Mouse (Mus musculus) embryonic facial prominence, embryonic 10.5 days (tissue): Measurements from ENCODE around the gene Adgra1. TPM values are rescaled to one million over a fixed set of nuclear protein-coding genes. Genes with fewer than 3 reads are reported as not detected.
A peak's percentile ranks its signal among the peaks of the same experiment; 100 is the strongest.

Experiments used
- DNase-seq: peaks from one replicate; pipeline ENCODE4 v3.0.0-alpha.2; 2017; ENCODE audit warnings: low spot score
- H3K27ac ChIP-seq: fragments of 300-500 bp; sonication (generic); replicated peaks from 2 replicates; pipeline ENCODE4 v1.5.1; 2016; ENCODE audit warnings: mild to moderate bottlenecking
- H3K27me3 ChIP-seq: fragments of 300-500 bp; sonication (generic); replicated peaks from 2 replicates; pipeline ENCODE4 v1.6.1; 2016; ENCODE audit warnings: low read depth, mild to moderate bottlenecking; ENCODE audit not compliant: poor library complexity, severe bottlenecking
- H3K36me3 ChIP-seq: fragments of 300-500 bp; sonication (generic); replicated peaks from 2 replicates; pipeline ENCODE4 v1.6.1; 2016; ENCODE audit warnings: mild to moderate bottlenecking, moderate library complexity
- H3K4me1 ChIP-seq: fragments of 300-500 bp; sonication (generic); 2 replicates; pipeline ENCODE4 v1.6.1; 2016
- H3K4me3 ChIP-seq: fragments of 300-500 bp; sonication (generic); 2 replicates; pipeline ENCODE4 v1.5.1; 2016; ENCODE audit warnings: mild to moderate bottlenecking, moderate library complexity
- H3K9me3 ChIP-seq: fragments of 300-500 bp; sonication (generic); 2 replicates; pipeline ENCODE4 v1.6.1; 2016; ENCODE audit warnings: mild to moderate bottlenecking
- WGBS: fragments of 180-500 bp; shearing (Covaris S2); methylation state at CpG from one replicate; pipeline ENCODE4 v1.1.7; 2016; 5-methylcytosine and 5-hydroxymethylcytosine counted together
- polyA plus RNA-seq: library from polyadenylated mRNA; unstranded; fragments of >200 nt; fragmentation: Nextera tagmentation; extraction: Ambion mirVana; gene quantifications from 2 replicates; pipeline ENCODE4 v1.2.1, GENCODE M21; 2016

Adgra1 gene
- polyA plus RNA-seq, 1 experiment from 2014 or later, result 1.00 TPM

- H3K27me3 ChIP-seq, result peaks cover 56% of the 10 kb centered on the region
- no peak for DNase-seq
- peaks cover 9% of the 10 kb centered on the region for H3K4me1 ChIP-seq
- 82% methylated on average over 7 of the region's 7 CpGs for WGBS
- no peak overlapping the region for H3K27ac ChIP-seq
- H3K9me3 ChIP-seq, result no peaks in the 10 kb centered on the region
- no peak overlapping the region for H3K4me3 ChIP-seq
- no peaks in the 10 kb centered on the region for H3K36me3 ChIP-seq
Measured at GRCm38 (mm10) chr7:139899505-139899904, 65.5 kb downstream of the Adgra1 start.

DNA sequence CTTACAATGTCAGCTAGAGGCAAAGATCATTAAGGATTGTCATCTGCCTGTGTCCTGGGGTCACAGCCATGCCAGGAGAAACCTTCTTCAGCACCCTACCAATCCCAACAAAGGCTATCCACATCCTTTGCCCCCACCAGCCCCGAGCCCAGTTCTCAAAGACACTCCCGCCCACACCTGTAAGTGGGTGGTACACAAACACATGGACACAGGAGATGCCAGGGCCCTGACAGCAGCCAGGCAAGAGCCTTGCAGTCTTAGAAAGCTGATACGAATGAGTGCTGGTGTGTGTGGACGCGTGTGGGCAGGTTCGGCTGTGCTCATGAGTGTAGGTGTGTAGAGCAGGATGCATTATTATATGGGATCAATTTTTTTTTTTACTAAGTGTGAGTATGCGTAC lies 66.5 kb downstream of the Adgra1 start:
- H3K4me3 ChIP-seq, result no peak overlapping the region
- WGBS, result 91% methylated on average over 7 of the region's 7 CpGs
- no peaks in the 10 kb centered on the region for H3K9me3 ChIP-seq
- H3K27me3 ChIP-seq, result peaks cover 46% of the 10 kb centered on the region
- H3K27ac ChIP-seq, result no peak overlapping the region
- DNase-seq, result no peak
- no peaks in the 10 kb centered on the region for H3K36me3 ChIP-seq
- peaks cover 3% of the 10 kb centered on the region for H3K4me1 ChIP-seq

DNA sequence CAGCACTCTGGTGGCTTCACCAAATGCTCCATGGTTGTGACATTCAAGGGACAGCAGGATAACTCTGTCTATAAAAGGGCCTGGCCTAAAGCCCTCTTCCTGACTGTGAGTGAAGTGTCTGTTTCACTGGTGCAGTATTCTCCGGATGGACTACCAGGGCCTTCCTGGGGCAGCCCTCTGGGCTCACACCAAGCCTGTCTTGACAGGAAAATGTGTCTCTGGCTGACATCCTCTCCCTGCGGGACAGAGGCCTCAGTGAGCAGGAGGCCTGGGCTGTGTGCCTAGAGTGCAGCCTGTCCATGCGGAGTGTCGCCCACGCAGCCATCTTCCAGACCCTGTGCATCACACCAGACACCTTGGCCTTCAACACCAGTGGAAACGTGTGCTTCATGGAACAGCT lies 66.9 kb downstream of the Adgra1 start:
- 87% methylated on average over 6 of the region's 6 CpGs for WGBS
- Histone ChIP-seq H3K27ac (no peak overlapping the region), H3K4me1 (peaks cover 8% of the 10 kb centered on the region), H3K9me3 (no peaks in the 10 kb centered on the region), H3K36me3 (no peaks in the 10 kb centered on the region), H3K27me3 (peaks cover 42% of the 10 kb centered on the region), H3K4me3 (no peak overlapping the region)
- no peak for DNase-seq

DNA sequence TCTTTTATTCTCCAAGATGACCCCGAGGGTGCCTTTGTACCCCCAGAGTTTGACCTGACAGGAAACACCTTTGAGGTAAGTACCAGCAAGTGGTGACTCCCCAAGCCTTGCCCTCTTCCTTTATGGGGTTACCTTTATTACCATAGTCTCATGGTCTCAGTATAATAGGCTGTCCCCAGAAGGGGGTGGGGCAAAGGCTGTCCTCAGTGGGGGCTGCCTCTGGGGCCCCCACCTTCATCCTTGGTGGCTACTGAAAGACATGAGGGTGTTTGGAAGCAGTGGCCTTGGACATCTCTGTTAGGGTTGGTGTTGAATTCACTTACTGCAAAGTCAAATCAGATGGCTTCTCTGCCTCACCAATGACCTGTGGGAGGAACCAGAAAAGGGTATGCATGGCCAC lies 68.0 kb downstream of the Adgra1 start:
- no peak for DNase-seq
- no peaks in the 10 kb centered on the region for H3K36me3 ChIP-seq
- no peak overlapping the region for H3K27ac ChIP-seq
- H3K4me1 ChIP-seq, result peaks cover 10% of the 10 kb centered on the region
- no peak overlapping the region for H3K4me3 ChIP-seq
- H3K9me3 ChIP-seq, result no peaks in the 10 kb centered on the region
- WGBS, result 42% methylated on average over 1 of the region's 1 CpGs
- peaks cover 31% of the 10 kb centered on the region for H3K27me3 ChIP-seq

- peak overlapping the region; percentile 4; the same call in 1 of the 2 replicates for H3K4me3 ChIP-seq
- WGBS, result 39% methylated on average over 6 of the region's 6 CpGs
- no peak overlapping the region for H3K27ac ChIP-seq
Measured at GRCm38 (mm10) chr7:139905261-139905660, 71.3 kb downstream of the Adgra1 start.

GRCm38 (mm10) chr7:139905661-139906060 lies 71.7 kb downstream of the Adgra1 start:
- H3K27ac ChIP-seq, result no peak overlapping the region
- peak; percentile 62 for DNase-seq
- H3K27me3 ChIP-seq, result peaks cover 15% of the 10 kb centered on the region
- H3K4me1 ChIP-seq, result peaks cover 28% of the 10 kb centered on the region
- H3K36me3 ChIP-seq, result no peaks in the 10 kb centered on the region
- 9% methylated on average over 6 of the region's 6 CpGs for WGBS
- peak overlapping the region; percentile 4; the same call in 1 of the 2 replicates for H3K4me3 ChIP-seq
- H3K9me3 ChIP-seq, result no peaks in the 10 kb centered on the region

More at GRCm38 (mm10) chr7:139905261-139905660, 71.3 kb downstream of the Adgra1 start:
- Histone ChIP-seq H3K36me3 (no peaks in the 10 kb centered on the region), H3K4me1 (peaks cover 24% of the 10 kb centered on the region), H3K9me3 (no peaks in the 10 kb centered on the region), H3K27me3 (peaks cover 11% of the 10 kb centered on the region; the same call in 1 of the 2 replicates)
- no peak for DNase-seq

DNA sequence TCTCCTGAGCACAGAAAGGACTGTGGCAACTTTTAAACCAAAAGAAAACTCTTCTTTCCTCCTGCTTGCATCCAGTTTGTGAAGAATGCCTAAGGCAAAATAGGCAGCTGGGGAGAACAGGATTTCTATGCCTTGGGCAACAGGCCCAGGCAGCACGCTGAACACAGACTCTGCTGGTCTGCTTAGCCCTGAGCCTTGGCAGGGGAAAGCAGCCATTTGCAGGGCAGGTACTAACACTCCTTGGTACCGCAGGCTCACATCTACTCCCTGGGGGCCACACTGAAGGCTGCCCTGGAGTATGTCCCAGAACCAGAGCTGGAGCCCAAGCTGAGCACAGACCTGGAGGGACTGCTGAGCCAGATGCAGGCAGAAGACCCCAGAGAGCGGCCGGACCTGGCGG lies 74.2 kb downstream of the Adgra1 start:
- H3K27ac ChIP-seq, result peak overlapping the region; percentile 48; the same call in 1 of the 2 replicates
- H3K36me3 ChIP-seq, result no peaks in the 10 kb centered on the region
- no peak for DNase-seq
- peaks cover 33% of the 10 kb centered on the region for H3K4me1 ChIP-seq
- 68% methylated on average over 5 of the region's 5 CpGs for WGBS
- H3K27me3 ChIP-seq, result peaks cover 38% of the 10 kb centered on the region
- no peak overlapping the region for H3K4me3 ChIP-seq
- no peaks in the 10 kb centered on the region for H3K9me3 ChIP-seq

DNA sequence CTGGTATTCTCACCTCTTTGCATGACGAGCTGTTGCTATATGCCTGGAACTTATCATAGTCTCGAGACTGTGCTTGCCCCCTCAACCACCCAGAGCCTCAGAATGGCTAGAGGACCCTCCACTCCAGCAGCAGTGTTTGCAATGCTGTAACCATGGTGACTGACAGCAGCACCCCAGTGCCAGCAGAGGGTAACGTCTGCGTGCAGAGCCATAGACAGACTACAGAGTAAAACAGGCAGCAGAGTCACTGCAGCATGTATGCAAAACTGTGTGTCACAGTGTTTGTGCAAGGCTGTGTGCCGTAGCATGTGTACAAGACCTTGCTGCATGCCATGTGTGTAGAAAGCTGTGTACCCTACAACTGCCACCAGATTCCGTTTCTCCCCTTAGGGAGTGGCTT lies 75.5 kb downstream of the Adgra1 start:
- 56% methylated on average over 6 of the region's 6 CpGs for whole genome bisulfite sequencing
- Histone ChIP-seq H3K27me3 (peaks cover 46% of the 10 kb centered on the region), H3K27ac (no peak overlapping the region), H3K4me3 (no peak overlapping the region), H3K36me3 (no peaks in the 10 kb centered on the region), H3K9me3 (no peaks in the 10 kb centered on the region), H3K4me1 (peaks cover 41% of the 10 kb centered on the region)
- peak; percentile 18 for DNase-seq

- no peak overlapping the region for H3K27ac ChIP-seq
- 53% methylated on average over 11 of the region's 11 CpGs for WGBS
- DNase-seq, result no peak
- no peaks in the 10 kb centered on the region for H3K9me3 ChIP-seq
- no peak overlapping the region for H3K4me3 ChIP-seq
- H3K36me3 ChIP-seq, result no peaks in the 10 kb centered on the region
- H3K27me3 ChIP-seq, result peaks cover 54% of the 10 kb centered on the region
- H3K4me1 ChIP-seq, result peaks cover 45% of the 10 kb centered on the region
Measured at GRCm38 (mm10) chr7:139910204-139910835, 76.3 kb downstream of the Adgra1 start.

GRCm38 (mm10) chr7:139914141-139915047 lies 80.4 kb downstream of the Adgra1 start:
- peak overlapping the region; percentile 55 for H3K4me3 ChIP-seq
- H3K9me3 ChIP-seq, result no peaks in the 10 kb centered on the region
- peak; percentile 54 for DNase-seq
- H3K4me1 ChIP-seq, result peaks cover 38% of the 10 kb centered on the region
- H3K27ac ChIP-seq, result no peak overlapping the region
- 10% methylated on average over 29 of the region's 29 CpGs for WGBS
- H3K27me3 ChIP-seq, result peaks cover 77% of the 10 kb centered on the region
- no peaks in the 10 kb centered on the region for H3K36me3 ChIP-seq

GRCm38 (mm10) chr7:139915646-139916257 lies 81.8 kb downstream of the Adgra1 start:
- Histone ChIP-seq H3K9me3 (no peaks in the 10 kb centered on the region), H3K4me3 (peak overlapping the region; percentile 42), H3K27me3 (peaks cover 85% of the 10 kb centered on the region), H3K4me1 (peaks cover 24% of the 10 kb centered on the region), H3K36me3 (no peaks in the 10 kb centered on the region), H3K27ac (no peak overlapping the region)
- 6% methylated on average over 14 of the region's 14 CpGs for WGBS
- DNase-seq, result peak; percentile 26

GRCm38 (mm10) chr7:139916345-139916744 lies 82.4 kb downstream of the Adgra1 start:
- WGBS, result 2% methylated on average over 1 of the region's 1 CpGs
- Histone ChIP-seq H3K27me3 (peaks cover 84% of the 10 kb centered on the region), H3K9me3 (no peaks in the 10 kb centered on the region), H3K36me3 (no peaks in the 10 kb centered on the region), H3K4me1 (peaks cover 21% of the 10 kb centered on the region), H3K27ac (no peak overlapping the region), H3K4me3 (no peak overlapping the region)
- DNase-seq, result no peak
